Mouse (Mus musculus) frontal cortex, postnatal 10 days (tissue): Measurements from ENCODE around the gene Necab2.

Experiments used
- DNase-seq, 2 experiments: peaks; one replicate each; pipeline ENCODE4 v3.0.0; 2022; ENCODE audit warnings: low spot score in 2 of 2, mixed read lengths in 1 of 2

Gene Necab2

DNA sequence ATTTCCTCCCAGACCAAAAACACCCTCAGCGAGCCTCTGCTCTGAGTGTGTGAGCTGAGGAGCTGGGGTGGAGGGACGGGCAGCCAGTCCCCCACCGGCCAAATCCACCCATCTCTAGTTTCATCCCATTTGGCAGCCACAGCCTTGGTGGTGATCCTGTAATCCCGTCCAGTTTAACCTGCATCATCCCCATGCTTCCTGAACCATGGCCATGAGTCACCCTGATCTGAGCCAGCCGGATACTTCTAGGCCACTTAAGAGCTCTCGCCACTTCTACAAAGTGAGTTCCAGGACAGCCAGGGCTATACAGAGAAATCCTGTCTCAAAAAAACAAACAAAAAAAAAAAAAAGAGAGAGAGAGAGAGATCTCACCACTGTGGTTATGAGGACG lies 18.2 kb upstream of the Necab2 start:
- DNase-seq: no peak

- no peak for DNase-seq
Observed at GRCm38 (mm10) chr8:119428766-119429327, 17.7 kb upstream of the Necab2 start.

DNA sequence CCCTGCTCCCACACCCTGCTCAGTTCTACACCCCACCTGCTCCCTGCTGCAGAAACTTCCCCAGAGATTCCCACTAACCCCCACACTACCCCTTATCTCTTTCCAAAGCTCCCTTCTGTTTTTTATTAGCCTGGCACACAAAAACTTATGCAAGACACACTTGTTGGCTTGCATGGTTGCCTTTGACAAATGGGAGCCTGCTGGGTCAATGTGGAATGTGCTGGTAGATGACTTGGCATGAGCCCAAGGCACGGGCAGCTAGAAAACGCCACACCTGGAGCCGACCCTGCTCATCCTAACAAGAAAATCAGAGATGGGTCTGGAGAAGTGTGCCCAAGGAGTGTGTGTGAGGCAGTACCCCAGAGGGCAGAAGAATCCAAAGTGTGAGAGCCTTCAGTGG lies 17.0 kb upstream of the Necab2 start:
- no peak for DNase-seq

GRCm38 (mm10) chr8:119430250-119430649 lies 16.3 kb upstream of the Necab2 start:
- DNase-seq: no peak

DNA sequence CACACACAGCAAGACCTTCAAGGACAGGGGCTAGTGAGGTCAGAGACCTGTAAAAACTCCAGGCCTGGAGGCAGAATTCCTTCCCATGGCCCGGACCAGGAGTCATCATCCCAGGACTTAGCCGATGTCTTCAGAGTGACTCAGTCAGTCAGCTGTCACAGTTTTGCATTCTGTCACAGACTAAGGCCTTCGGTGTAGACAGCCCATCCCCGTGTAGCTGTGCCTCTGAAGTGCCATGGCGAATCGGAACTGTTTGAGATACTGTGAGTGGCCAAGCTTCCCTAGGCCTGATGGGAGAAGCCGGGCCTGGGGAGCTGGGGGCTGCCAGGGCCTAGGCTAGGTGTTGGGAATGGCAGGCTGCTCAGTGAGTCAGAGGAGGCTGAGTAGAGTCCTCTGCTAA lies 15.8 kb upstream of the Necab2 start:
- DNase-seq: no peak

DNA sequence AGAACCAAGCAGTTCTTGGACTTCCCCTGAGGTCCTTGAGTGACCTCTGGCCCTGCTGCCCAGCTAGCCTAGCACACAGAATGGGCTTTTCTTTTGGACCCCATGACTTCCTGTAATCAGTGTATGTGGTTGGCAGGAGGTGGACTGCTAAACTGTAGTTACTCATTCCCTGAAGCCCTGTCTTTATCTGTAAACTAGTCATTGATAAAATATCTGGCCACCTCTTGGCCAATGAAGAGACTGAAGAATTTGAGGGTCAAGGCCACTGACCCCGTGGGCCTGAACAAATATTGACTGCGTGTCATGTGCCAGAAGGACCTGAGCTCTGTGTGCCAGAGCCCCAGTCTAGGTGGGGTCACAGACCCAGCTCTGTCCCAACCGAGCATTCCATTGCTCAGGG lies 14.1 kb upstream of the Necab2 start:
- DNase-seq: no peak

DNA sequence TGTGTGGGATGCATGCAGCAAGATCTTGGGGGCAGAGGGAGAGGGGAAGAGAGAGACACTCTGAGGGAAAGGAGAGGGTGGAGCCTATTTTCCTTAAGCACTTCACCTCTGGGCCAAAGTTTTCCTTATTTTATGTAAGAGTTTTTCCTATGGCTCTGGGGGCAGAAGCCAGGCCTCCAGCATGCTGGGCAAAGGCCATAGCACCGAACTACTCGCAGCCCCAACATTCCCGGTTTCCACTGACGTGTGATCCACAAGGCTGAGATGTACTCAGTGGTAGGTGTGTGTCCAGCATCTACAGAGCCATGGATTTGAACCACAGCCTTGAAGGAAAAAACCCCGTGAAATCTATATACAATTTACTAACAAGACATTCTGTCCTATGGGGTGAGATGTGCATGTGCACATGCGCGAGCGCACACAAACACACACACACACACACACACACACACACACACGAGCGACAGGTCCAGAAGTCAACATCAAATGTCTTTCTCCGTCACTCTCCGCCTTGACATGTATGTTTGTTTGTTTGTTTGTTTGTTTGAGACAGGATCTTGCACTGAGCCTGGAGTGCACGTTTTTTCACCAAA lies 12.8 kb upstream of the Necab2 start, which contains the start of gene Osgin1:
TSS of gene Osgin1 (plus strand) at position 543 of the 593 bp plus-strand sequence.
- no peak for DNase-seq

GRCm38 (mm10) chr8:119434569-119434968 lies 11.9 kb upstream of the Necab2 start:
- no peak for DNase-seq

DNA sequence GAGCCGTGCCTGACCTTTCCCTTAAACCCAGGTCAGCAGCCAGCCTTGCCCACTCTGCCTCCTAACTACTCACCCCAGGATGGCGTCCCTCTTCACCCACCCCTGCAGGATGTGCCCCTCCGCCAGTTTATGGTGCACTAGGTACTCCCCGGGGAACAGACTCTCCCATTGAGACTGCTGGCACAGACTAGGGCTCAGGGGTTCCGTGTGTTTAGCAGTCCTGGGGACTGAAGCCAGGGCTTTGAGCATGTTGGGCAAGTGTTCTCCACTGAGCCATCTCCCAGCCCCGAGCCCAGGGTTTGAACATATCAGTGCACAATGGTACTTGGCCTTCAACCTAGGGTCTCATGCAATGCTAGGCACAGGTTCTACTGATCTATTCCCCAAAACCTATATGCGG lies 11.0 kb upstream of the Necab2 start:
- DNase-seq: no peak

DNA sequence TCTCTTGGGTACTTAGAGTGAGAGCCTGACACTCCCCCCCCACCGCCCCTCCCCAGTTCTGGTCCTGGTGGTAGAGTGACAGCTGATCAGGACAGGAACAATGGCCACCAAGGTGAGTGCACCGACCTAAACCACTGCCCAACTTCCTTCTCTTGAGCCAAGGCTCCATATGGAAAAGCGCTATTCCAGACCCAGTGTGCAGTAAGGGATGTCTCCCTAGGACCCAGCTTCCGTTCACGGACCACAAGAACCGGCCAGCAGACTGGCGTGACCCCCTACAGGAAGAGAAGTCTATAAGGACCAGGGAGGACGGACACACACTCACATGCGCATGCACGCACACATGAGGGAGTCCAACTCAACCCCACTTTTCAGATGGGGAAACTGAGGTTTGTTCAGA lies 10.2 kb upstream of the Necab2 start:
- no peak for DNase-seq

- DNase-seq: no peak
Observed at GRCm38 (mm10) chr8:119436933-119437332, 9.6 kb upstream of the Necab2 start.

DNA sequence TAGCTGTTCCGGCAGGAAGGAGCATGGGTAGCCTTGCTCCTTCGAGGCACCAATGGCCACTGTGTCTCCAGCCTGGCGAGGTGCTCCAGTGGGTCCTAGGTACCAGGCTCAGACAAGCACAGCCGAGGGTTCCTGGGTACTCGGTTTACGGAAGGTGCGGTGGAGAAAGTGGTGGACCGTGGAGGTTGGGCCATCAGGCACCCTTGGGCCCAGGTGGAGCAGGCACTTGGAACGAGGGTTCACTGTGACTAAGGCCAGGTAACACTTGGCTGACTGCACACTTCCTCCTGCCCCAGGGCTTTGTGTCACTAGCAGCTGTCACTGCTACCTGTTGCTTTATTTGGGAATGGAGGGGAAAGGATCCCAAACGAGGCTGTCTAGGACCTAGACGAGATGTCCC lies 9.0 kb upstream of the Necab2 start:
- no peak for DNase-seq

- DNase-seq: no peak
Observed at GRCm38 (mm10) chr8:119438876-119439275, 7.6 kb upstream of the Necab2 start.

GRCm38 (mm10) chr8:119439424-119439823 lies 7.1 kb upstream of the Necab2 start:
- DNase-seq: no peak

DNA sequence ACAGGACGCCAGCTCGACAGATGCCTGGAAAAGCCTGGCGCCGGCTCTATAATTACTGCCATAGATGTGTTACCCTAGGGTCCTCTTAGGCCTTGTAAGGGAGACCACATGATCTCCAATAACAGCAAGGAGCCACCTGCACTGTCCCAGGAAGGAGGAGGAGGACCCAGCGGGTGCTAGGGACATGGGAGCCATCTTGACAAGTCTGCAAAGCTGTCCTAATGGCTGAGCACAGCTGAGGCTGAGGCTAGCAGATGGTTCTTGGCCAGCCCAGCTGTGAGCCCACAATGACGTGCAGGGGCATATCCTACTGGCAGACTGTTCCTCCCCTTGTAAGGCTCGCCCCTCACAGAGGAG lies 6.6 kb upstream of the Necab2 start:
- DNase-seq: no peak

- peak in 1 of 2 experiments; percentile 60 for DNase-seq
Observed at GRCm38 (mm10) chr8:119440250-119440951, 6.1 kb upstream of the Necab2 start.

- DNase-seq: no peak
Observed at GRCm38 (mm10) chr8:119440952-119441270, 5.6 kb upstream of the Necab2 start.

DNA sequence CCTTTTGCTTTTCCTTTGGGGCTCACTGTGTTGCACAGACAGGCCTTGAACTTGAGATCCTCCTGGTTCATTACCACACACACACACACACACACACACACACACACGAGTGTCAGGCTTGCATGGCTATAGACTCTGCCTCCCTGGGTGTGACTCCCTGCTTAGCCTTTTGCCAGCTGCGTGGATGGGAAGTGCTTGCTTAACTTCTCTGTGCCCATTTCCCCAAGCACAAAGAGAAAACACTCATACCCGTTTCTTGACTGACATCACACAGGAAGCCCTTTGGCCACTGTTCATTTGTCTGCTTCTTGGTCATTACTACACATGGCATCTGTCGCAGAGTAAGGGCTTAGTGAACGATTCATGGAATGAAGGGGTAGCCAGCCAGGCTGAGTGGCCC lies 4.5 kb upstream of the Necab2 start:
- DNase-seq: no peak

DNA sequence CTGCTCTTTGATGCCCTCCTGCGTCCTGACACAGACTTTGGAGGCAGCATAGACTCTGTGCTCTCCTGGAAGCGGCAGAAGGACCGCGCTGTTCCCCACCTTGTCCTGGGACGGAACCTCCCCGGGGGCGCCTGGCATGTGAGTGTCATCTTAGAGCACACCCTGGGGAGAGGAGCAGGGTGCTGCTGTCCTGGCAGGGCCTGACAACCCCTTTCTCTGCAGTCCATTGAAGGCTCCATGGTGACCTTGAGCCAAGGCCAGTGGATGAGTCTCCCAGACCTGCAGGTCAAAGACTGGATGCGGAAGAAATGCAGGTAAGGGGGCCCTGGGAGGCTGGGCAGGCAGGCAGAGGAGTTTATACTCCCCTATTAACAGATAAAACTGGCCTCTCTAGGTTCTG lies 3.5 kb upstream of the Necab2 start:
- no peak for DNase-seq

DNA sequence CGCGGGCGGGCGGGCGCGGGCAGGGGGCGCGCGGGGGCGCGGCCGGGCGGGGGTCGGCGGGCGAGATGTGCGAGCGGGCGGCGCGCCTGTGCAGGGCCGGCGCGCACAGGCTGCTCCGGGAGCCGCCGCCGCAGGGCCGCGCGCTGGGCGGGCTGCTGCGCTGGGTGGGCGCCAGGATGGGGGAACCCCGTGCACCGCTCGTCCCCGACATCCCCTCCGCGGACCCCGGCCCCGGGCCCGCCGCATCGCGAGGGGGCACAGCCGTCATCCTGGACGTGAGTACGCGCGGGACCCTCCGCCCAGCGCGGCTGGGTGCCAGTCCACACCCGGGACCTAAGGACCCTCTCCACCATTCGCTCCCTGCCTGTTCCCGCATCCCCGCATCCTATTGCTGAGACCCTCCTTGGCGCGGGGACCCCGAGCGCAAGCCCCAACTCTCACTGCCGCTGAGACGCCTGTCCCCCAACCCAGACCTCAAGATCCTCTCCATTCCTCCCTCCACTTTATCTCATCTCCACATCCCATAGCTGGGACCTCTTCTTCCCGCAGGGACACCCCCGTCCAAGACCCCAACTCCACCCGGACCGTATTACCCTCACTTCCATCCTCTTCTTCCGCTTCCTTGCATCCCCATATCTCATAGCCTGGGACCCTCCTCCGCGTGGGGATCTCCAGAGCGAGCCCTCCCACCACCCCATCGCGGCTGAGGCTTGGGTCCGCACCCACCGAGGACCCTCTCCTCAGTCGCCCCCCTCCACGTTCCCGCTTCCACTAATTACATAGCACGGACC lies 666 bp downstream of the Necab2 start:
- no peak for DNase-seq

- no peak for DNase-seq
Observed at GRCm38 (mm10) chr8:119447781-119448170, 1.3 kb downstream of the Necab2 start.

GRCm38 (mm10) chr8:119449627-119450026 lies 3.1 kb downstream of the Necab2 start:
- no peak for DNase-seq

GRCm38 (mm10) chr8:119451131-119451530 lies 4.6 kb downstream of the Necab2 start:
- DNase-seq: no peak
